Mouse (Mus musculus) testis, adult 2 months (tissue): ENCODE data around the gene Sipa1l1. TPM values are rescaled to one million over a fixed set of nuclear protein-coding genes. Genes with fewer than 3 reads are reported as not detected.

ENCODE experiments used
- H3K27ac ChIP-seq: fragments of 200-500 bp; 2 replicates; pipeline ENCODE4 v1.5.1; 2012; ENCODE audit warnings: low read depth, low read length; ENCODE audit not compliant: control insufficient read depth, insufficient read depth
- H3K27me3 ChIP-seq: fragments of 200-500 bp; 2 replicates; pipeline ENCODE4 v1.6.1; 2012; ENCODE audit warnings: mild to moderate bottlenecking, low read length, moderate library complexity; ENCODE audit not compliant: control insufficient read depth, insufficient read depth
- H3K36me3 ChIP-seq: fragments of 200-500 bp; 2 replicates; pipeline ENCODE4 v1.6.1; 2012; ENCODE audit warnings: mild to moderate bottlenecking, low read length; ENCODE audit not compliant: control insufficient read depth, insufficient read depth
- H3K4me1 ChIP-seq: fragments of 200-500 bp; 2 replicates; pipeline ENCODE4 v1.6.1; 2012; ENCODE audit warnings: low read length; ENCODE audit not compliant: control insufficient read depth, insufficient read depth
- H3K4me3 ChIP-seq: fragments of 200-500 bp; 2 replicates; pipeline ENCODE4 v1.5.1; 2012; ENCODE audit warnings: low read depth, mild to moderate bottlenecking, low read length, moderate library complexity, mixed read lengths; ENCODE audit not compliant: control insufficient read depth
- CTCF ChIP-seq: fragments of 200-500 bp; IDR thresholded peaks from 2 replicates; pipeline ENCODE4 v1.5.1; 2012; ENCODE audit warnings: low read depth, mild to moderate bottlenecking, inconsistent platforms, low read length, moderate library complexity; ENCODE audit not compliant: control insufficient read depth, insufficient read depth, insufficient replicate concordance
- POLR2A ChIP-seq: fragments of 200-500 bp; IDR thresholded peaks from 2 replicates; pipeline ENCODE4 v1.6.1; 2012; ENCODE audit warnings: low read depth, mild to moderate bottlenecking, inconsistent platforms, low read length, moderate library complexity; ENCODE audit not compliant: control insufficient read depth
- polyA plus RNA-seq: library from polyadenylated mRNA; depleted of rRNA; stranded (reverse); fragments of >200 nt; gene quantifications from 2 replicates; pipeline ENCODE4 v1.2.3, GENCODE M21; 2012

Gene Sipa1l1
- polyA plus RNA-seq, 1 experiment = 19.5 TPM

DNA sequence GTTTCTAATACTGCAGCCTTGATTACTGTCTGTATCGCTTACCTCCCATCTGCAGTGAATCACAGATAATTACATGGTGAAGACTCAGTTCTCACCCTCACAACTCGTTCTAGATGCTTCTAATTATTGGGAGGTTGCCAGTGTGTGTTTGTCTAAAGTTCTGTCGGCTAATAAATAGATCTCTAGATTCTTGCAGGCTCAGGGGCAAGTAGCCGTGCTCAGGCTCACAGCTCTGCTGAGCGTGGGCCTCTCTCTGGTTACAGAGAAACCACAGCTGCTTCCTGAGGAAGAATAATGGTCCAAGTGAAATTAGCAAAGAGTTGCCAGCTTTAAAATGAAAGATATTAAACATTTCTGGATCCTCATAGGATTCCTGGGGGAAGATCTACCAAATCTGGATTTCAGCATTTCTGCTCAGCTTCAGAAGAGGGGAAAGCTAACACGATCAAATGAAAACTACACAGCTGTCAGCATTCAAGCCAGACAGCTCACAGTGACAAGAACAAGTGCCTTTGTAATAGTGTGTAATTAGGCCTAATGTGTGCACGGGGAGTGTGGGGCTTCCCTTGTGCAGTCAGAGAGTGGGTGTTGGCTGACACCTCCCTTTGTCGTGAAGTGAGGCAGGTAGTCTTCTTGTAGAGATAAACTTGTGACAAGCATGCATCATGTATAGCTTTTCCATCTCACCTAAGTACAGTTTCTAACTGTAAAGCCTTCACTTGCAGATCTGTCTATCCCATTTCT is 225.2 kb downstream of the Sipa1l1 start:
- Histone ChIP-seq H3K4me3 (no peak overlapping the region), H3K36me3 (no peaks in the 10 kb centered on the region), H3K4me1 (no peaks in the 10 kb centered on the region), H3K27me3 (no peaks in the 10 kb centered on the region), H3K27ac (no peak overlapping the region)
- no peak for TF ChIP-seq CTCF
- no peak for TF ChIP-seq POLR2A

DNA sequence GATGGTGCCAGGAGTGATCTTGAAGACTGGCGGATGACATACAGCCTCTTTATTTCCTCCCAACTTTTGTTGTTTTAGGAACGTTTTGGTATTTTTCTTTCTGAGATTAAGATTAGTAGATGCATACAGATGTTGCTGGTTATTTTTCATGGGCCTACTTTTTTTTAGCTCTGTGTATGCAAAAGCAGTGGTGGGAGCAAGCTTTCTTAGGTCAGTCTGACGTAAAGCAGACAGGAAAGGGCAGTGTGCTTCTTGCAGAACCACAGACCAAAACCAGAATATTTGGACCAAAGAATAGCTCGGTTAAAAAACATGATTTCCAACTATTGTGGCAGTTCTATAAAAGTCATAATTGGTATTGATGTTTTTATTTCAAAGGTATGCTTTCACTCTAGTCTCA is 226.1 kb downstream of the Sipa1l1 start:
- H3K4me1 ChIP-seq = no peaks in the 10 kb centered on the region
- H3K4me3 ChIP-seq = no peak overlapping the region
- H3K36me3 ChIP-seq = no peaks in the 10 kb centered on the region
- no peaks in the 10 kb centered on the region for H3K27me3 ChIP-seq
- TF ChIP-seq POLR2A = no peak
- no peak for TF ChIP-seq CTCF
- no peak overlapping the region for H3K27ac ChIP-seq

DNA sequence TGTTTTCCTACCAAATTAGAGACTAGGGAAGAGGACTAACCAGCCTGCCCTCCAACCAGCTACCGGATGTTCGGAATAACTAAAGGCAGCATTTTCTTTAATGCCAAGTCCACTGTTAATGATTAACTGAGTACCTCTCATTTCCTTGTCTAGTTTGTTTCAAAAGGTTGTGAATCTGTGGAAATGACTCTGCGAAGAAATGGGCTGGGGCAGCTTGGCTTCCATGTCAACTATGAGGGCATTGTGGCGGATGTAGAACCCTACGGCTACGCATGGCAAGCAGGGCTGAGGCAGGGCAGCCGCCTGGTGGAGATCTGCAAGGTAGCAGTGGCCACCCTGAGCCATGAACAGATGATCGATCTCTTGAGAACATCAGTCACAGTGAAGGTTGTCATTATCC is 228.1 kb downstream of the Sipa1l1 start:
- Histone ChIP-seq H3K36me3 (no peaks in the 10 kb centered on the region), H3K27me3 (no peaks in the 10 kb centered on the region), H3K4me3 (no peak overlapping the region), H3K4me1 (no peaks in the 10 kb centered on the region), H3K27ac (no peak overlapping the region)
- no peak for TF ChIP-seq CTCF
- TF ChIP-seq POLR2A = no peak

DNA sequence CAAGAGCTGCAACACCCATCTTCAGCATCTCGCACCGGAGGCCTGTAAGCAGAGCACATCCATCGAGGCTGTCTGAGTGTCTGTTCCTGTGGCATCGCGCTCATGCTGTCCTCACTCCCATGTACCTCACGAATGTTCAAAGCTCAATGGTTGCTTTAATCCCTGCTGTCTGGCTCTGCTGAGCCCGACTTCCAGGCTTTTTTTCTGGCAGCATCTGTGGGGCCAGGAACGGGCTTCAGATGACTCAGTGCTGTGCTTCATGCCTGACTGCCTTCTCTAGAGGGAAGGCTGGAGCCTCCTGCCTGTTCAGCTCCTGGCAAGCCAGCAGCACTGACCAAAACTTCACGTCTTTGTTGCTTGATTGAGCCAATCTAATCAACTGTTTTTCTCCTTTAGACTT is 228.6 kb downstream of the Sipa1l1 start:
- no peak for TF ChIP-seq CTCF
- TF ChIP-seq POLR2A = no peak
- Histone ChIP-seq H3K4me3 (no peak overlapping the region), H3K36me3 (no peaks in the 10 kb centered on the region), H3K27ac (no peak overlapping the region), H3K27me3 (no peaks in the 10 kb centered on the region), H3K4me1 (no peaks in the 10 kb centered on the region)

DNA sequence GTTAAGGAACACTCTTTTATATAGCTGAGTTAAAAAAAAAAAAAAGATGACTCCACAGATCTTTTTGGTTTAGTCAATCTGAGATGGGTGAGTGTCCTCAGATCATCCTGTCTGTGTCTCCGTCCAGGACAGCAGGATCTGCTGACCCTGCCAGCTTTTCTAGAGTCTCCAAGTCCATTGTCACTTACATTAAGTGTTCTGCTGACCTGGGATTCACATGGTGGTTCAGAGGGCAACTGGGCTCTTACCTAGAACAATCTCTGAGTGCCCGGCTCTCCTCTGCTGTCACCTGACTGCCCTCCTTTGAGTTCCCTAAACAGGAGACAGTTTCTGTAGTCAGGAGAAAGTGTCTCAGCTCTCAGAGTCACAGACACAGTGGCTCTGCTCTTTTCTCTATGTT is 229.8 kb downstream of the Sipa1l1 start:
- H3K4me1 ChIP-seq = no peaks in the 10 kb centered on the region
- H3K27ac ChIP-seq = no peak overlapping the region
- no peaks in the 10 kb centered on the region for H3K36me3 ChIP-seq
- TF ChIP-seq CTCF = no peak
- TF ChIP-seq POLR2A = no peak
- no peaks in the 10 kb centered on the region for H3K27me3 ChIP-seq
- H3K4me3 ChIP-seq = no peak overlapping the region

DNA sequence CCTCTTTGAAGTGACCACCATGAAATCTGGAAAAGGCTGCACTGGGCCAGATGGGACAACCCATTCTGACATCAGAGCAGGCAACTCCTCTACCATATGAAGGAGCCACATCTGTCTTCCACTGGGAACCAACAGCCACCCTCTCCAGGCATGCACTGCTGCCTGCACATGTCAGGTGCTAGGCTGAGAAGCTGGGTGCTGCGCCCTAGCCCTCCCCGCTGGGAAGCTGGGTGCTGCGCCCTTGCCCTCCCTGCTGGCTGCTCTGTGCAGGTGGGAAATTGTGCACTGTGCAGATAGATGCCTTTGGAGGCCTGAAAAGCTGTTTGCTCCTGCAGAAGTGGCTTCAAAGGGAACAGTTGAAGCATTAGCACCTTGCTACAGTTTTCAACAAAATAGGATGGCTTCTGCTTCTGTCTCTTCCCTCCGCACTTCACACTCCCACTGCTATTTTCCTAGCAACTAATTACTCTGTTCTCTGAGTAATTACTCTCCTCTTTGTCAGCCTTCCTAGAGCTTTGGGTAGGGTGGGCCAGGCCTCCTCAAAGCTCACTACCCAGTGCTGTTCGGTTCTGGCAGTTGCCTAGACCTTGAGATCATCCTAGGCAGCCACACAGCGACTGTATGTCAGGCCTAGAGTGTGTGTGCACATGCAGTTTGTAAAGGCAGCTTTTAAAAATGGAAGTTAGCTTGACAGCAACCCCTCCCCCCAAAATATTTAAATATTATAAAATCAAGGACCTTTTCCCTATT is 231.0 kb downstream of the Sipa1l1 start:
- no peak overlapping the region for H3K4me3 ChIP-seq
- H3K27me3 ChIP-seq = no peaks in the 10 kb centered on the region
- TF ChIP-seq CTCF (no peak), POLR2A (no peak)
- H3K36me3 ChIP-seq = no peaks in the 10 kb centered on the region
- H3K27ac ChIP-seq = no peak overlapping the region
- H3K4me1 ChIP-seq = no peaks in the 10 kb centered on the region

DNA sequence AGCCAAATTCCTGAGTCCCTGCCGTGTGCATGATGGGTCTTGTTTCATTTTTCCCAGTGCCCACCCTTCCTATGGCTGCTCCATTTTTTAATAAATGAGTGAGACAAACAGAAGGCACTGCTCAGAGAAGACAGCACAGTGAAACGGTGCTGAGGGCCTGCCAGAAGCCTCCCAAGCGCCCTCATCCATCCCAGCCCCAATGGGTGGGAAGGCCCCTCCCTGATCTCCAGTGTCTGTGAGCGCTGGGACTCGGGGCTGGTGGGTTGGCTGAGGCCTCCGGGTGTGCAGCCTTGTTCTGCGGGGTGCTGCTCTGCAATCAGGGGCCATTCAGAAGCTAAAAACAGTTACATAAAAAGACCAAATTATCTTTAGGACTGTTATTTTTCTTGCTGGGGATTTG is 231.7 kb downstream of the Sipa1l1 start:
- Histone ChIP-seq H3K36me3 (no peaks in the 10 kb centered on the region), H3K27ac (no peak overlapping the region), H3K27me3 (no peaks in the 10 kb centered on the region), H3K4me3 (no peak overlapping the region), H3K4me1 (no peaks in the 10 kb centered on the region)
- no peak for TF ChIP-seq CTCF
- no peak for TF ChIP-seq POLR2A
